Mouse (Mus musculus) stomach, embryonic 16.5 days (tissue): ENCODE results near the gene Dpep1. TPM values are rescaled to one million over a fixed set of nuclear protein-coding genes. Genes with fewer than 3 reads are reported as not detected.
"Not testable (repeated sequence)": the region's sequence is repeated elsewhere in the genome, so short reads cannot be mapped to it uniquely, and the experiment has no call there.

Experiments used
- ATAC-seq: fragments of 200-750 bp; cut with Nextera tagmentation; 2 replicates; pipeline ENCODE4 v1.8.0; 2017; ENCODE audit warnings: moderate number of reproducible peaks, moderate TSS enrichment; ENCODE audit not compliant: insufficient read depth, low FRiP score
- H3K27ac ChIP-seq: fragments of 300-500 bp; sonication (generic); 2 replicates; pipeline ENCODE4 v1.5.1; 2014; ENCODE audit warnings: low read length
- H3K27me3 ChIP-seq: fragments of 300-500 bp; sonication (generic); 2 replicates; pipeline ENCODE4 v1.6.1; 2014; ENCODE audit warnings: low read length, control low read depth, mixed read lengths; ENCODE audit not compliant: control insufficient read depth, insufficient read depth
- H3K36me3 ChIP-seq: fragments of 300-500 bp; sonication (generic); 2 replicates; pipeline ENCODE4 v1.6.1; 2014; ENCODE audit warnings: low read length; ENCODE audit not compliant: control insufficient read depth, insufficient read depth
- H3K4me1 ChIP-seq: fragments of 300-500 bp; sonication (generic); 2 replicates; pipeline ENCODE4 v1.6.1; 2014; ENCODE audit warnings: low read length, control low read depth, mixed read lengths; ENCODE audit not compliant: control insufficient read depth, insufficient read depth
- H3K4me2 ChIP-seq: fragments of 300-500 bp; sonication (generic); 2 replicates; pipeline ENCODE4 v1.6.1; 2014; ENCODE audit warnings: low read depth, low read length, mixed read lengths
- H3K4me3 ChIP-seq: fragments of 300-500 bp; sonication (generic); replicated peaks from 2 replicates; pipeline ENCODE4 v1.5.1; 2014; ENCODE audit warnings: mild to moderate bottlenecking, low read length
- H3K9ac ChIP-seq: fragments of 300-500 bp; sonication (generic); 2 replicates; pipeline ENCODE4 v1.6.1; 2014; ENCODE audit warnings: low read length
- H3K9me3 ChIP-seq: fragments of 300-500 bp; sonication (generic); replicated peaks from 2 replicates; pipeline ENCODE4 v1.6.1; 2016; ENCODE audit warnings: low read length, control low read depth; ENCODE audit not compliant: control insufficient read depth
- WGBS: fragments of 180-500 bp; shearing (Covaris S2); extraction: QIAGEN DNeasy Blood & Tissue Kit; methylation state at CpG from one replicate; pipeline ENCODE4 v1.1.7; 2014; 5-methylcytosine and 5-hydroxymethylcytosine counted together
- polyA plus RNA-seq: library from polyadenylated mRNA; unstranded; fragments of >200 nt; fragmentation: Nextera tagmentation; extraction: Ambion mirVana; gene quantifications from 2 replicates; pipeline ENCODE4 v1.2.1, GENCODE M21; 2015

Dpep1 gene
- polyA plus RNA-seq, 1 experiment from 2014 or later: 6.1 TPM

GRCm38 (mm10) chr8:123224278-123225266 is 38.5 kb downstream of the Dpep1 start, which contains the start of gene Cdk10:
TSS of gene Cdk10 (plus strand) at chr8:123224842.
- Histone ChIP-seq H3K9ac (peak within 1 kb of the TSS; percentile 90), H3K4me3 (peak within 1 kb of the TSS; percentile 82), H3K4me2 (peak within 1 kb of the TSS; percentile 92), H3K9me3 (no peaks in the 10 kb centered on the region), H3K27me3 (no peaks in the 10 kb centered on the region), H3K4me1 (peaks cover 12% of the 10 kb centered on the region), H3K36me3 (no peaks in the 10 kb centered on the region), H3K27ac (peak within 1 kb of the TSS; percentile 88)
- ATAC-seq: peak; percentile 90
- 1% methylated on average over 59 of the region's 59 CpGs for WGBS

DNA sequence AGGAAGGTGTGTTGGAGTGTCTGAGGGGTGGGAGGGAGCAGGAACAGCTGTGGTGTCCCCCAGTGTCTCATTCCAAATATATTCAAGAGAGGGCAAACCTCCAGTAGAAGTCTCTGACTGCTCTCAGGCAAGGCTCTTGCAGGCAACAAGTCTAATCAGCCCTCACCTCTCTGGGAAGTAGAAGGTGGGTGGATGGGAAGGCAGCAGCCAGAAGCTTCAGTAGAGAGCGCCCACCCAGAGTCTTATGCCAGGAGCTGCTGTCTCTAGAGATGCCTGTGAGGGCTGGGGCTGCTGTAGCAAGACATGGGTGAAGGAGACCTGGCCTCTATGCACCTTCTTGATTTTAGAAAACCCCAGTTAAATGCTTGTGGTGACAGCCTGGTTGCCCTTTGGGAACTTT is 42.4 kb downstream of the Dpep1 start:
- Histone ChIP-seq H3K27ac (no peak overlapping the region), H3K9ac (no peak overlapping the region), H3K27me3 (no peaks in the 10 kb centered on the region), H3K4me3 (no peak overlapping the region), H3K36me3 (no peaks in the 10 kb centered on the region), H3K4me2 (no peak overlapping the region), H3K4me1 (peaks cover 12% of the 10 kb centered on the region), H3K9me3 (no peaks in the 10 kb centered on the region)
- no peak for ATAC-seq
- 100% methylated on average over 1 of the region's 1 CpGs for WGBS

DNA sequence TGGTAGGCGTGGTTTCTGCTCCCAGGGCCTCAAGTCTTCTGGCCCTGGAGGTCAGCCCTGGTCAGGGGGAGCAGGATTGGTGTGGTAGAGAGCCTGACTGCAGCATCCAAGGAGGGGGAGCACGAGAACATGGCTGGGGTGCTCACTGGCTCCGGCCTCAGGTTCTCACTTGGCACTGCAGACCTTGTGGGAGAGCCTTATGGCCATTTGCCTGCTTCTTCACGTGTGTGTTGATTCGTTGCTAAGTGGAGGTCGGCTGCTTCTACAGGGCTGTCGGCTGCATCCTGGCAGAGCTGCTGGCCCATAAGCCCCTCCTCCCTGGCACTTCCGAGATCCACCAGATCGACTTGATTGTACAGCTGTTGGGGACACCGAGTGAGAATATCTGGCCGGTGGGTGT is 44.3 kb downstream of the Dpep1 start:
- H3K4me2 ChIP-seq, H3K27me3 ChIP-seq, H3K9me3 ChIP-seq, H3K27ac ChIP-seq, H3K36me3 ChIP-seq, H3K4me1 ChIP-seq, ATAC-seq, H3K4me3 ChIP-seq, H3K9ac ChIP-seq: not testable (repeated sequence)
- 75% methylated on average over 11 of the region's 11 CpGs for WGBS

DNA sequence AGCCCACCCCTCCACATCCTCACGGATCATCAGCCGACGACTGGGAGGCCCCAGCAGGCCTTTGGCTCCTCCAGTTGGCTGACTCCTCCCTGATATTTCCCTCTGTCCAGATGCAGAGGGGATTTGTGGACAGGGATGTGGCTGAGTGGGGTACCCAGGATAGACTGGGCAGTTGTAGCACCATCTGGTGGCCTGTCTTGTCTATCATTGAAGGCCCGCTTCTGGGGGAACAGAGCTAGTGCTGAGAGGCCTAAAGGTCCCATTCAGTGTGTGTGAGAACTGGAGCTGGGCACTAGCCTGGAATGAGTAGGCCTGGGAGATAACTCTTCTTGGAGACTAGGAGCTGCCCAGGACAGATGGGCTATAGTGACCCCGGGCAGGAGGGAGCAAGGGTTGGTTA is 45.7 kb downstream of the Dpep1 start:
- no peak for ATAC-seq
- 47% methylated on average over 5 of the region's 5 CpGs for WGBS

GRCm38 (mm10) chr8:123232553-123232952 is 46.5 kb downstream of the Dpep1 start:
- Histone ChIP-seq H3K9ac (no peak overlapping the region), H3K27ac (no peak overlapping the region), H3K9me3 (no peaks in the 10 kb centered on the region), H3K4me1 (peaks cover 6% of the 10 kb centered on the region; the same call in 1 of the 2 replicates), H3K4me2 (no peak overlapping the region), H3K27me3 (peaks cover 6% of the 10 kb centered on the region; the same call in 1 of the 2 replicates), H3K36me3 (no peaks in the 10 kb centered on the region), H3K4me3 (no peak overlapping the region)
- 28% methylated on average over 7 of the region's 7 CpGs for WGBS
- no peak for ATAC-seq

More for the DNA sequence above, 45.7 kb downstream of the Dpep1 start:
- Histone ChIP-seq H3K9me3 (no peaks in the 10 kb centered on the region), H3K4me2 (no peak overlapping the region), H3K27me3 (peaks cover 6% of the 10 kb centered on the region; the same call in 1 of the 2 replicates), H3K4me3 (no peak overlapping the region), H3K4me1 (peaks cover 6% of the 10 kb centered on the region; the same call in 1 of the 2 replicates), H3K36me3 (no peaks in the 10 kb centered on the region), H3K9ac (no peak overlapping the region), H3K27ac (no peak overlapping the region)

GRCm38 (mm10) chr8:123233300-123233699 is 47.3 kb downstream of the Dpep1 start:
- Histone ChIP-seq H3K9ac (no peak overlapping the region), H3K27me3 (peaks cover 6% of the 10 kb centered on the region; the same call in 1 of the 2 replicates), H3K36me3 (no peaks in the 10 kb centered on the region), H3K4me2 (no peak overlapping the region), H3K4me1 (peaks cover 6% of the 10 kb centered on the region; the same call in 1 of the 2 replicates), H3K9me3 (no peaks in the 10 kb centered on the region), H3K4me3 (no peak overlapping the region), H3K27ac (no peak overlapping the region)
- ATAC-seq: no peak
- WGBS: 49% methylated on average over 13 of the region's 13 CpGs

DNA sequence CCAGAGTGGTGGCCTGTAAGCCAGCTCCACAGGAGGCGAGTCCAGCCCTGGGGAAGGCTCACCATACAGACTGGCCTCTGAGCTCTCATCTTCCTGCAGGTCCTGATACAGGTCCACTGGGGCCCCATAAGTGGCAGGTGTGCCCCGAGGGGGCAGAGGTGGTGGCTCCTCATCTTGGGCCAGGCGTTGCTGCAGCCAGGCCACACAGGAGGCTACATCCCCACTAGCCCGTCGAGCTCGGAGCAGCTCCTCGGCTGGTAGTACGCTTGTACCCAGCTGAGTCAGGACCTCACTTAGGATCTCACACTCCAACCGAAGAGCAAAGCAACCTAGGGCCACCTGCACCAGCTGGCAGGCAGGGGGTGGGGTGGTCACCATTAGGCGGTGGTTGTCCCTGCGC is 47.7 kb downstream of the Dpep1 start:
- H3K4me2 ChIP-seq: no peak overlapping the region
- peaks cover 6% of the 10 kb centered on the region; the same call in 1 of the 2 replicates for H3K4me1 ChIP-seq
- no peak overlapping the region for H3K4me3 ChIP-seq
- H3K9ac ChIP-seq: no peak overlapping the region
- no peak overlapping the region for H3K27ac ChIP-seq
- peaks cover 6% of the 10 kb centered on the region; the same call in 1 of the 2 replicates for H3K27me3 ChIP-seq
- 78% methylated on average over 11 of the region's 11 CpGs for WGBS
- ATAC-seq: no peak
- H3K9me3 ChIP-seq: no peaks in the 10 kb centered on the region
- no peaks in the 10 kb centered on the region for H3K36me3 ChIP-seq

- H3K4me1 ChIP-seq: peaks cover 6% of the 10 kb centered on the region; the same call in 1 of the 2 replicates
- peaks cover 6% of the 10 kb centered on the region; the same call in 1 of the 2 replicates for H3K27me3 ChIP-seq
- peak overlapping the region; percentile 94 for H3K4me2 ChIP-seq
- peak overlapping the region; percentile 74 for H3K9ac ChIP-seq
- no peaks in the 10 kb centered on the region for H3K9me3 ChIP-seq
- peak overlapping the region; percentile 61 for H3K4me3 ChIP-seq
- no peak overlapping the region for H3K27ac ChIP-seq
- WGBS: 26% methylated on average over 13 of the region's 13 CpGs
- no peaks in the 10 kb centered on the region for H3K36me3 ChIP-seq
- ATAC-seq: no peak
Observed at GRCm38 (mm10) chr8:123234918-123235519, 49.0 kb downstream of the Dpep1 start.
